Mouse (Mus musculus): Measurements from ENCODE around the gene Tmed5.
"Not testable (repeated sequence)": the region's sequence is repeated elsewhere in the genome, so short reads cannot be mapped to it uniquely, and the experiment has no call there.

The Tmed5 gene

DNA sequence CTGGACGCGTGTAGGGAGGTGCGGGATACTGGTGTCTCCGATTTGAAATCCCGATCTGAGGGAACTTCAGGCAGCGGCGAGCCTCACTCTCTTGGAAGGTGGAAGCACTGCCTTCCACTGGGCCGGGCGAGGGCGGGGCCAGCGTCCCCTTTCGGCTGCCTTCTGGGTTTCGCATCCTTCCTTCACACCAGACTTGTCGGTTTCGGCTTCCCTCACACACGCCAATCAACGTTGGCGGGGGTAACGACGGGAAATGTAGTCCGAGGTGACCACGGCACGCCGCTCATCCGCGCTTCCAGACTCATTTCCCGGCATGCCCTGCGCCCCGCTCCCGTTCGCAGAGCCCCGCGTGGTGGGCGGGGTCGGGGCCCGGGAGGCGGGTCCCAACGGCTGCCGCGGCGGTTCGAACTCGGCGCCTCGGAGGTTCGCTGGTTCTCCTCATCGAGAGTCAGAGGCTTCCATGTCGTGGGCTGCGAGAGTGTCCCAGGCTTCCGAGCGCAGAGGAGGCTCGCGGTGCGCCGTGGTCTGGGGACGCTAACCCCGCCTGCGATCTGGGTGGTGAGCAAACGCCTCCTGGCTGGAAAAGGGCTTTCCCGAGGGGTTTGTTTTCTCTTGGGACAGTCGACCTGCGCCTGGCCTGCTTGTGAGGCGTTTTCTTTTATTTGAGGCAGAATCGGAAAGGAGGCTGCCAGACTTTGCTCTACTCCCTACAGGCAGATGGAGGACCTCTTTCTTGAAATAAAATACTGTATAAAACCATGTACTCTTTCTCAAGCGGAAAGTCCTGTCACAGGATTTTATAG, at the start of gene Tmed5, which contains the start of gene Ccdc18:
Tmed5 (minus strand) TSS at position 180 of the 803 bp plus-strand sequence.
Ccdc18 (plus strand) TSS at position 435 of the 803 bp plus-strand sequence.
- DNase-seq (ENCODE audit: low read depth, low spot score) = peak; percentile 99

GRCm38 (mm10) chr5:108163695-108164094, 31.3 kb upstream of the Tmed5 start:
- DNase-seq (ENCODE audit: low read depth, low spot score) = peak; percentile 16

- no peak for DNase-seq (ENCODE audit: low read depth, low spot score)
These were observed 28.4 kb upstream of the Tmed5 start for GRCm38 (mm10) chr5:108160796-108161195.

DNA sequence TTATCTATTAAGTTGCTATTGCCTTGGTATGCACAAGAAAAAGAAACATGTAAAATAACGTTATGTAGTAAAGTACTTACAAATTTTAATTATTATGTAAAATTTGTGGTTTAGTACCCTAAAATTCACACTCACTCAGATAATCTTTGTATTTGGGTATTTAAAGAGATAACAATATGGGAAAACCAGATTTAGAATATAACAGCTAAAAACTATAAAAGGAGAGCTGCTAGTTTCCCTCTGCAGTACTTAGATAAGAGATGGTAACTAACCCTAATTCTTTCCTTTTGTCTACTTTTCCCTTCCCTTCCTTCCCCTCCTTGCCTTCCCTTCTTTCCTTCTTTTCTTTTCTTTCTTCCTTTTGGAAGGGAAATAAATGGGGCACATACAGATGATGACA, 20.2 kb upstream of the Tmed5 start:
- no peak for DNase-seq (ENCODE audit: low read depth, low spot score)

- peak; percentile 48 for DNase-seq (ENCODE audit: low read depth, low spot score)
These were observed 475 bp downstream of the Tmed5 start for GRCm38 (mm10) chr5:108131849-108132440.

DNA sequence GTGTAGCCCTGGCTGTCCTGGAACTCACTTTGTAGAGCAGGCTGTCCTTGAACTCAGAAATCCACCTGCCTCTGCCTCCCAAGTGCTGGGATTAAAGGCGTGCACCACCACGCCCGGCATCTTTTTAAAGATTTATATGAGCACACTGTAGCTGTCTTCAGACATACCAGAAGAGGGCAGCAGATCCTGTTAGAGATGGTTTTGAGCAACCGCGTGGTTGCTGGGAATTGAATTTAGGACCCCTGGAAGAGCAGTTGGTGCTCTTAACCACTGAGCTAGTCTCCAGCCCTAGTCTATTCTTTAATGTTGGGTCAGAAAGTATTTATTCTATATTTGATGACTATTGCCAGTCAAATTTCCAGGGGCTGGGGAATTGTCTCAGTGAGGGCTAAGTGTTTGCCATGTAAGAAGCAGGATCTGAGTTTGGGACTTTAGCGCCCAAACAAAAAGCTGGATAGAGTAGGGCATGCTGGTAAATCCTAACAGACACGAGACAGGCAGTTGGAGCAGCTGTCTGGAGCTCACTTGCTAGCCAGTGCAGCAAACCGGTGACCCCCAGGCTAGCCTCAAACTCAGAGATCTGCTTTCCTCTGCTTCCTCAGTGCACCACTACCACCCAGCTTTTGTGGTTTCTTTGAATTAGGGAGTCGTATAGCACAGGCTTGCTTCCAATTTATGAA, 12.1 kb downstream of the Tmed5 start:
- no peak for DNase-seq (ENCODE audit: low read depth, low spot score)

GRCm38 (mm10) chr5:108117693-108118092, 14.7 kb downstream of the Tmed5 start:
- DNase-seq (ENCODE audit: low read depth, low spot score) = no peak

- DNase-seq (ENCODE audit: low read depth, low spot score) = peak; percentile 64
These were observed 23.1 kb downstream of the Tmed5 start for GRCm38 (mm10) chr5:108109346-108109745.

DNA sequence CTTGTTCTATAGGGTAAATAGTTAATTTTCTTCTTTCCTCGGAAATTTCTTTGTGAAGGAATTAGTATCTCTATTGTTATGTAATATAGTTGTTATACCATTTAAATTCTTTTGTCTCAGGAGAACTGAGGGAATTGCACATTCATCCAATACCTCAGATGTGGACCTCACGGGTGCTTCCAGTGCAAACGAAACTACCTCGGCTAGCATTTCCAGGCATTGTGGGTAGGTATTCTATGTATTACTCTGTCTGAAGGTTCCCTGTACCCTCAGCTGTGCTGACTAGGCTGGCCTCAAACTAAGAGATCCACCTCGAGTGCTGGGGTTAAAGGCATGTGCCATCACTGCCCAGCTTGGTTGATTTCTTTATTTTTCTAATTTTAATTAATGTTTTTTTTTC, 28.1 kb downstream of the Tmed5 start:
- DNase-seq (ENCODE audit: low read depth, low spot score) = no peak

DNA sequence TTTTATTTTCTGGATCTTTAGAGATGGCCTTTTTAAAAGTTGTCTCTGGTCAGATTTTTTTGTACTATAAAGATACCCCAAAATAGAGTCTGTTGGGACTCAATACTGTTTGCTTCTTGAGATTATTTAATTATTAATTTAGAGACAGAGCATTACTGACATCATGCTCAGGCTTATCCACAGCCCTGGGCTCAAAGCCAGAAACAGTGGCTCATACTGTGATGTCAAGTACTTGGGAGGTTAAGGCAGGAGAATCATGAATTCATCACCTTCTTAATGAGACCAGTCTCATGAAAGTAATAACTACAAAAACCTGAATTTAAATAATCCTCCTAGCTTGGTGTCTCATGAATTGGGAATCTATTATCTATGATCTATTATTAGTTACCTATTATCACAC, 32.2 kb downstream of the Tmed5 start:
- DNase-seq (ENCODE audit: low read depth, low spot score) = peak; percentile 37

DNA sequence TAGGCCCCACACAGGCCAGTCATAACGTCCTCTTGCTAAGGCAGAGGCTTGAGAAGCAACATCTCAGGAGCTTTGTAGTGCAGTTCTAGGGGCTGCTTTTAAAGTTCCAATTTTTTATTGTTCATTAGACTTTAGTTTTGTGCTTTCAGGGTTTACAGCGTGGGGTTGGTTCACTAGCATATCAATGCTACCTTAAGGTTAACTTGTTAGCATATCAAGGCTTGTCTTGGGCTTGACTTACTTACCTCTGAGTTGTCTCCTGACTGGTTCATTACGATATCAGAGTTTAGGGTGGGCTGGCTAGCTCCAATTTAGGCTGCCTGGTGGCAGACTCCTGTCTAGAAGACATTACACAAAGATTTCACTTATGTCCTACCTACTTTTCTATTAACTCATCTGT, 34.7 kb downstream of the Tmed5 start:
- no peak for DNase-seq (ENCODE audit: low read depth, low spot score)

DNA sequence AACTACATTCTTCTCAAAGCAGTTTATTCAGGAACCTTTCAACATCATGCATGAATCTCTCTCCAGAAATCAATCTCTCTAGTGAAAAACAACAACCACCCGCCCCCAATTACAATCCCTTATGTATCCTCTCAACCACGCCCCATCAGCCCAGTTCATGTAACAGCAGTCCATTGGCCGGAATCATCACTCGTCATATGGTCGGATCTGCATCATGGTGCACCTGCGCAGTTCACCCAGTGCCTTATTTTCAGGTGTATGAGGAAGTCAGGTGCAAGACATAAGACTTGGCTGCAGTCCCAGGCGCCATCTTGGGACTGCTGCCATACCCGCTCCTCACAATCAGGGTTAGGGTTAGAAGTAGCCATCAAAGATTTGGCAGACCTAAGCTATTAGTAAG, 39.7 kb downstream of the Tmed5 start:
- not testable (repeated sequence) for DNase-seq (ENCODE audit: low read depth, low spot score)

DNA sequence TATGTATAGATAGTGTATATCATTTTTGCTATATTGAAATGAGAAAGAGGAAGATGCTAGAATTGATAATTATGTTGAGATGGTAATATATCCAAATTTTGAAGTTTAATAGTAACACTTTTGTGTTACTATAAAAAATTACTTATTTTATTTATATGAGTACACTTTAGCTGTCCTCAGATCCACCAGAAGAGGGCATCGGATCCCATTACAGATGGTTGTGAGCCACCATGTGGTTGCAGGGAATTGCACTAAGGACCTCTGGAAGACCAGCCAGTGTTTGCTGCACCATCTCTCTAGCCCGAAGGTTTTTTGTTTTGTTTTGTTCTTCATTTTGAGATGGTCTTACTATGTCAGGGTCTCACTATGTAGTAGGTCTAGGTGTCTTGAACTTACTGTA, 47.0 kb downstream of the Tmed5 start:
- no peak for DNase-seq (ENCODE audit: low read depth, low spot score)

DNA sequence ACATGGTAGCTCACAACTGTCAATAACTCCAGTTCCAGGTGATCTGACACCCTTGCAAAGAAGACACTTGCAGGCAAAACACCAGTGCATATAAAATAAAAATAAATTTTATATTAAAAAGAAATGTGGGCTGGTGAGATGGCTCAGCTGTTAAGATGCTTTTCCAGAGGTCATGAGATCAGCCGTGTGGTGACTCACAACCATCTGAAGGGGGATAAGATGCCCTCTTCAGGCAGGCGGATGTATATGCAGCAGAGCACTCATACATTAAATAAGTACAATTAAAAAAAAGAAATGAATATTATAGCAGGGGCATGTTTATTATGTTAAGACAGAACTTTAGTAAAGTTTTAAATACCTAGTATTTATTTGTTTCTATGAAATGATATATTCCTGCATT, 50.0 kb downstream of the Tmed5 start:
- DNase-seq (ENCODE audit: low read depth, low spot score) = peak; percentile 47

GRCm38 (mm10) chr5:108079603-108080002, 52.8 kb downstream of the Tmed5 start:
- DNase-seq (ENCODE audit: low read depth, low spot score) = peak; percentile 36

- DNase-seq (ENCODE audit: low read depth, low spot score) = no peak
These were observed 55.4 kb downstream of the Tmed5 start for GRCm38 (mm10) chr5:108076833-108077540.

- no peak for DNase-seq (ENCODE audit: low read depth, low spot score)
These were observed 56.2 kb downstream of the Tmed5 start for GRCm38 (mm10) chr5:108076241-108076640.

DNA sequence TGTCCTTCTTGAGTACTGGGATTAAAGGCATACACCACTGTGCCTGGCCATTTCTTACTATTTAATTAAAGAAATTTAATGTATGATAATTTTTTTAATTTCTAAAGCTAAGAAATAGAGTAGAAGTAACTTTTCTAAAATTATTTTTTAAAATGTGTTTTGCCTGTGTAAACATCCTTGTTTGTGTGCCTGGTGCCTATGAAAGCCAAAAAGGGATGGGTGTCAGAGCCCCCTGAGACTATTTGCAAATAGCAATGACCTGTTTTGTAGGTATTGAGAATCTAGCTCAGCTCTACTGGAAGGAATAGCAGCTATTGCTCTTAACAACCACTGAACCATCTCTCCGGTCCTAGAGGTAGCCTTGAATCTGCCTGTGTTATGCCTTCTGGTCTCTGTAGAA, 60.1 kb downstream of the Tmed5 start:
- DNase-seq (ENCODE audit: low read depth, low spot score) = no peak

- peak; percentile 100 for DNase-seq (ENCODE audit: low read depth, low spot score)
These were observed 66.7 kb downstream of the Tmed5 start, which contains the start of gene Mtf2 for GRCm38 (mm10) chr5:108065465-108066411. Mtf2 (plus strand) TSS chr5:108065674.

DNA sequence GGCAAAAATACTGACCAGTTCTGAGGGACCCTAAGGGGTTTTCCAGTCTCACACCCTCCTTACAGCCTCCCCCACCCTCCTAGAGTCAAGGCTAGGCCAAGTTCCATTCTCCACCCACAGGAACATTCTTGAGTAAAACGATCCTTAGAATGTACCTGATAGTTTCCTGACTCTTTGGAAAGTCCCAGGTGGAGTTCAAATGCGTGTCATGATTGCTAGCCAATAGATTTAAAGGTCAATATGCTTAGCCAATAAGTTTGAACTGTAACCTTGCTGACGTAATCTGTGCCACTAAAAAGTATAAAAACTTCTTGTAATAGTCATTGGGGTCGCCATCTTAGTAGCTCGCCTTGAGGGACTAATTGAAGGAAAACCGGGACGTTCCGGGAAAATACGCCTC, 72.0 kb downstream of the Tmed5 start:
- no peak for DNase-seq (ENCODE audit: low read depth, low spot score)

All from brain, adult 2 months (tissue).